Mouse (Mus musculus): ENCODE measurements around the gene Gm10563. TPM values are rescaled to one million over a fixed set of nuclear protein-coding genes. Genes with fewer than 3 reads are reported as not detected.
A peak's percentile ranks its signal among the peaks of the same experiment; 100 is the strongest.

Gm10563 gene
- total RNA-seq, 1 experiment = not detected

GRCm38 (mm10) chr4:155569818-155570217 lies 75.4 kb downstream of the Gm10563 start:
- Histone ChIP-seq H3K9me3 (ENCODE audit: control insufficient read depth, insufficient read depth, low read depth, low read length) (no peaks in the 10 kb centered on the region), H3K9ac (ENCODE audit: insufficient read depth, low read depth, low read length, poor library complexity, severe bottlenecking) (peak overlapping the region; percentile 31; the same call in 1 of the 2 replicates), H3K4me3 (ENCODE audit: insufficient read depth in 1 of 2, low read depth in 1 of 2, low read length in 2 of 2, poor library complexity in 1 of 2, severe bottlenecking in 1 of 2) (no peak overlapping the region), H3K36me3 (ENCODE audit: control insufficient read depth, insufficient read depth, low read length, poor library complexity, severe bottlenecking) (no peaks in the 10 kb centered on the region), H3K27ac (ENCODE audit: insufficient read depth, low read depth, low read length, poor library complexity, severe bottlenecking) (no peak overlapping the region), H3K4me1 (ENCODE audit: control insufficient read depth in 2 of 2, insufficient read depth in 2 of 2, low read length in 2 of 2, poor library complexity in 1 of 2) (peaks cover 5 to 16% of the 10 kb centered on the region in 2 experiments; a peak in 2 of 4 replicates)
- no peak for TF ChIP-seq HCFC1 (IDR thresholded peaks at IDR 0.05; ENCODE audit: borderline replicate concordance, insufficient read depth, low read length)
- no peak for TF ChIP-seq ZC3H11A (IDR thresholded peaks at IDR 0.05; ENCODE audit: borderline replicate concordance, low read depth, low read length)
- DNase-seq (ENCODE audit: low read depth, low spot score) = no peak
- in situ Hi-C loops (cut with MboI; ENCODE audit: low sequenced_read_pairs in 2 of 2, unreplicated experiment in 2 of 2) = no loop called here

GRCm38 (mm10) chr4:155568632-155569370 lies 76.4 kb downstream of the Gm10563 start:
- in situ Hi-C loops (cut with MboI; ENCODE audit: low sequenced_read_pairs in 2 of 2, unreplicated experiment in 2 of 2) = no loop called here
- Histone ChIP-seq H3K4me3 (ENCODE audit: insufficient read depth in 1 of 2, low read depth in 1 of 2, low read length in 2 of 2, poor library complexity in 1 of 2, severe bottlenecking in 1 of 2) (no peak overlapping the region), H3K4me1 (ENCODE audit: control insufficient read depth in 2 of 2, insufficient read depth in 2 of 2, low read length in 2 of 2, poor library complexity in 1 of 2) (peaks cover 6 to 17% of the 10 kb centered on the region in 2 experiments; a peak in 2 of 4 replicates), H3K36me3 (ENCODE audit: control insufficient read depth, insufficient read depth, low read length, poor library complexity, severe bottlenecking) (no peaks in the 10 kb centered on the region), H3K9me3 (ENCODE audit: control insufficient read depth, insufficient read depth, low read depth, low read length) (no peaks in the 10 kb centered on the region), H3K27ac (ENCODE audit: insufficient read depth, low read depth, low read length, poor library complexity, severe bottlenecking) (no peak overlapping the region), H3K9ac (ENCODE audit: insufficient read depth, low read depth, low read length, poor library complexity, severe bottlenecking) (no peak overlapping the region)
- DNase-seq (ENCODE audit: low read depth, low spot score) = no peak
- no peak for TF ChIP-seq MAFK (IDR thresholded peaks at IDR 0.05; ENCODE audit: insufficient read depth, low read depth, low read length)
- TF ChIP-seq ZC3H11A (IDR thresholded peaks at IDR 0.05; ENCODE audit: borderline replicate concordance, low read depth, low read length) = no peak
- TF ChIP-seq HCFC1 (IDR thresholded peaks at IDR 0.05; ENCODE audit: borderline replicate concordance, insufficient read depth, low read length) = no peak
- TF ChIP-seq CHD2 (IDR thresholded peaks at IDR 0.05; ENCODE audit: low read depth, low read length) = no peak
- TF ChIP-seq ZNF384 (IDR thresholded peaks at IDR 0.05; ENCODE audit: low read depth, low read length) = no peak

- TF ChIP-seq ZC3H11A (IDR thresholded peaks at IDR 0.05; ENCODE audit: borderline replicate concordance, low read depth, low read length) (no peak), MAFK (IDR thresholded peaks at IDR 0.05; ENCODE audit: insufficient read depth, low read depth, low read length) (no peak), CHD2 (IDR thresholded peaks at IDR 0.05; ENCODE audit: low read depth, low read length) (no peak), HCFC1 (IDR thresholded peaks at IDR 0.05; ENCODE audit: borderline replicate concordance, insufficient read depth, low read length) (no peak), ZNF384 (IDR thresholded peaks at IDR 0.05; ENCODE audit: low read depth, low read length) (no peak)
- Histone ChIP-seq H3K27ac (ENCODE audit: insufficient read depth, low read depth, low read length, poor library complexity, severe bottlenecking) (no peak overlapping the region), H3K36me3 (ENCODE audit: control insufficient read depth, insufficient read depth, low read length, poor library complexity, severe bottlenecking) (no peaks in the 10 kb centered on the region), H3K4me3 (ENCODE audit: insufficient read depth in 1 of 2, low read depth in 1 of 2, low read length in 2 of 2, poor library complexity in 1 of 2, severe bottlenecking in 1 of 2) (no peak overlapping the region), H3K9me3 (ENCODE audit: control insufficient read depth, insufficient read depth, low read depth, low read length) (no peaks in the 10 kb centered on the region), H3K9ac (ENCODE audit: insufficient read depth, low read depth, low read length, poor library complexity, severe bottlenecking) (no peak overlapping the region), H3K4me1 (ENCODE audit: control insufficient read depth in 2 of 2, insufficient read depth in 2 of 2, low read length in 2 of 2, poor library complexity in 1 of 2) (peaks cover 3 to 13% of the 10 kb centered on the region in 2 experiments; a peak in 1 of 4 replicates)
- no peak for DNase-seq (ENCODE audit: low read depth, low spot score)
- in situ Hi-C loops (cut with MboI; ENCODE audit: low sequenced_read_pairs in 2 of 2, unreplicated experiment in 2 of 2) = no loop called here
Observed at GRCm38 (mm10) chr4:155568170-155568569, 77.0 kb downstream of the Gm10563 start.

GRCm38 (mm10) chr4:155566555-155566954 lies 78.7 kb downstream of the Gm10563 start:
- Histone ChIP-seq H3K4me3 (ENCODE audit: insufficient read depth in 1 of 2, low read depth in 1 of 2, low read length in 2 of 2, poor library complexity in 1 of 2, severe bottlenecking in 1 of 2) (no peak overlapping the region), H3K27ac (ENCODE audit: insufficient read depth, low read depth, low read length, poor library complexity, severe bottlenecking) (no peak overlapping the region), H3K9ac (ENCODE audit: insufficient read depth, low read depth, low read length, poor library complexity, severe bottlenecking) (no peak overlapping the region), H3K4me1 (ENCODE audit: control insufficient read depth in 2 of 2, insufficient read depth in 2 of 2, low read length in 2 of 2, poor library complexity in 1 of 2) (peaks cover 7 to 18% of the 10 kb centered on the region in 2 experiments; a peak in 3 of 4 replicates), H3K9me3 (ENCODE audit: control insufficient read depth, insufficient read depth, low read depth, low read length) (no peaks in the 10 kb centered on the region), H3K36me3 (ENCODE audit: control insufficient read depth, insufficient read depth, low read length, poor library complexity, severe bottlenecking) (no peaks in the 10 kb centered on the region)
- DNase-seq (ENCODE audit: low read depth, low spot score) = no peak
- in situ Hi-C loops (cut with MboI; ENCODE audit: low sequenced_read_pairs in 2 of 2, unreplicated experiment in 2 of 2) = no loop called here
- TF ChIP-seq ZNF384 (IDR thresholded peaks at IDR 0.05; ENCODE audit: low read depth, low read length) = no peak
- no peak for TF ChIP-seq CHD2 (IDR thresholded peaks at IDR 0.05; ENCODE audit: low read depth, low read length)
- no peak for TF ChIP-seq HCFC1 (IDR thresholded peaks at IDR 0.05; ENCODE audit: borderline replicate concordance, insufficient read depth, low read length)
- no peak for TF ChIP-seq ZC3H11A (IDR thresholded peaks at IDR 0.05; ENCODE audit: borderline replicate concordance, low read depth, low read length)
- TF ChIP-seq MAFK (IDR thresholded peaks at IDR 0.05; ENCODE audit: insufficient read depth, low read depth, low read length) = no peak

Other genes with a start within 250 kb of the Gm10563 start
- gene Gabrd, start 247.3 kb downstream of the Gm10563 start, total RNA-seq (2012; rRNA removed) = not detected in 2 replicates
- 4.8 and 5.0 TPM in 2 replicates for gene Cfap74, start 236.2 kb downstream of the Gm10563 start, total RNA-seq (2012; rRNA removed)
- gene Tmem52, start 176.3 kb downstream of the Gm10563 start, total RNA-seq (2012; rRNA removed) = 0.58 and 0.67 TPM in 2 replicates
- 134 and 156 TPM in 2 replicates for gene Gnb1, start 154.0 kb downstream of the Gm10563 start, total RNA-seq (2012; rRNA removed)
- 73.5 and 88.5 TPM in 2 replicates for gene Nadk, start 83.0 kb downstream of the Gm10563 start, total RNA-seq (2012; rRNA removed)
- 25.5 and 33.5 TPM in 2 replicates for gene Slc35e2, start 44.0 kb downstream of the Gm10563 start, total RNA-seq (2012; rRNA removed)
- gene Cdk11b, start 20.6 kb downstream of the Gm10563 start, total RNA-seq (2012; rRNA removed) = 45.7 and 50.1 TPM in 2 replicates
- 12.1 and 19.0 TPM in 2 replicates for gene Mmp23, start 8.0 kb upstream of the Gm10563 start, total RNA-seq (2012; rRNA removed)
- 55.3 and 100 TPM in 2 replicates for gene Mib2, start 23.8 kb upstream of the Gm10563 start, total RNA-seq (2012; rRNA removed)
- 10.0 and 22.1 TPM in 2 replicates for gene Fndc10, start 48.9 kb upstream of the Gm10563 start, total RNA-seq (2012; rRNA removed)
- 125 and 129 TPM in 2 replicates for gene Ssu72, start 59.4 kb upstream of the Gm10563 start, total RNA-seq (2012; rRNA removed)
- 0.22 and 0.58 TPM in 2 replicates for gene Tmem240, start 89.4 kb upstream of the Gm10563 start, total RNA-seq (2012; rRNA removed)
- 169 and 267 TPM in 2 replicates for gene Atad3a, start 115.7 kb upstream of the Gm10563 start, total RNA-seq (2012; rRNA removed)
- 4.6 and 10.6 TPM in 2 replicates for gene Vwa1, start 129.3 kb upstream of the Gm10563 start, total RNA-seq (2012; rRNA removed)
- 0.09 and 0.11 TPM in 2 replicates for gene Tmem88b, start 140.5 kb upstream of the Gm10563 start, total RNA-seq (2012; rRNA removed)
- 0.49 and 0.74 TPM in 2 replicates for gene Ankrd65, start 145.0 kb upstream of the Gm10563 start, total RNA-seq (2012; rRNA removed)
- 114 and 157 TPM in 2 replicates for gene Mrpl20, start 157.5 kb upstream of the Gm10563 start, total RNA-seq (2012; rRNA removed)
- 103 and 171 TPM in 2 replicates for gene Ccnl2, start 167.1 kb upstream of the Gm10563 start, total RNA-seq (2012; rRNA removed)
- 156 and 162 TPM in 2 replicates for gene Aurkaip1, start 185.9 kb upstream of the Gm10563 start, total RNA-seq (2012; rRNA removed)
- 14.2 and 14.4 TPM in 2 replicates for gene Mxra8, start 194.3 kb upstream of the Gm10563 start, total RNA-seq (2012; rRNA removed)
- gene Dvl1, start 202.0 kb upstream of the Gm10563 start, total RNA-seq (2012; rRNA removed) = 49.8 and 88.0 TPM in 2 replicates
- gene Tas1r3, start 218.0 kb upstream of the Gm10563 start, total RNA-seq (2012; rRNA removed) = 0.40 and 0.58 TPM in 2 replicates
- 9.7 and 10.1 TPM in 2 replicates for gene Cptp, start 224.0 kb upstream of the Gm10563 start, total RNA-seq (2012; rRNA removed)
- gene Ints11, start 224.1 kb upstream of the Gm10563 start, total RNA-seq (2012; rRNA removed) = 106 and 119 TPM in 2 replicates
- gene Pusl1, start 246.4 kb upstream of the Gm10563 start, total RNA-seq (2012; rRNA removed) = 62.2 and 104 TPM in 2 replicates
- gene Acap3, start 246.4 kb upstream of the Gm10563 start, total RNA-seq (2012; rRNA removed) = 17.1 and 32.0 TPM in 2 replicates